Comparison of ENCODE assay signal across 9 mouse cellular contexts in the genomic region with DNA sequence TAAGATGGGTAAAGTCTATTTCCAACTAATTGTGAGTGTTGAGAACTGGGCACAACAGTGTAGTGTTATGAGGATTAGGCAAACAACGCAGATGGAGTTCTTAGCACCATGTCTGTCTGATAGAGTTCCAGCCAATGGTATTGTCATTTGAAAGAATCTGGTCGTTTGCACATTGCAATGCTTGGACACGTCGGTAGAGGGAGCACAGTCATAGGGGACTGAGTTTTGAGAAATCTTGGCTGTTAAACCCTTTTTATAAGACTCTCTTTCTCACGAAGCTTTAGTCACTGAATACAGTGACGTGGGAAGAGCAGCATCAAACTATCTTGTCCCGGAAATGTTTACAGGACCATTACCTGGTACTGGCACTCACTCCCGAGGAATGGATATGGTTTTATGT. TPM values are rescaled to one million over a fixed set of nuclear protein-coding genes. Genes with fewer than 3 reads are reported as not detected.
DNase-seq lines count a peak whose midpoint lies in the region; ATAC-seq lines count a peak whose summit lies in the region.
"Had no signal": no experiment of that assay in that cellular context is flagged by ENCODE, and none has a peak within 500 bp of the region (broad histone marks: within the 10 kb centered on the region; RNA-seq: fewer than 3 reads in every experiment).

No protein-coding gene starts in this region.

- H3K4me3 ChIP-seq in kidney, embryonic 14.5 days (ENCODE audit: low read length) = no peak overlapping the region
- no peak overlapping the region for H3K4me3 ChIP-seq in neural tube, embryonic 11.5 days (ENCODE audit: low read depth, low read length)
- H3K4me3 ChIP-seq: myocyte had no signal

- H3K27me3 ChIP-seq in kidney, embryonic 14.5 days (ENCODE audit: control insufficient read depth, insufficient read depth, low read length) = no peaks in the 10 kb centered on the region
- H3K27me3 ChIP-seq in neural tube, embryonic 11.5 days (ENCODE audit: control insufficient read depth, insufficient read depth, low read length) = no peaks in the 10 kb centered on the region

- no peak overlapping the region for H3K27ac ChIP-seq in kidney, embryonic 14.5 days (ENCODE audit: low read depth, low read length)
- H3K27ac ChIP-seq in neural tube, embryonic 11.5 days (ENCODE audit: low read depth, low read length) = no peak overlapping the region

- intact Hi-C loops in left cerebral cortex, postnatal 36 days (cut with DNase I) = no loop called here

- H3K9ac ChIP-seq in kidney, embryonic 14.5 days (ENCODE audit: low read depth, low read length) = no peak overlapping the region
- no peak overlapping the region for H3K9ac ChIP-seq in neural tube, embryonic 11.5 days (ENCODE audit: low read length)

- H3K4me1 ChIP-seq in kidney, embryonic 14.5 days (ENCODE audit: control insufficient read depth, insufficient read depth, low read length) = no peaks in the 10 kb centered on the region
- H3K4me1 ChIP-seq in neural tube, embryonic 11.5 days (ENCODE audit: control insufficient read depth, insufficient read depth, low read length) = peaks cover 6% of the 10 kb centered on the region; the same call in 1 of the 2 replicates

- no peaks in the 10 kb centered on the region for H3K9me3 ChIP-seq in kidney, embryonic 14.5 days (ENCODE audit: control insufficient read depth, low read length)
- H3K9me3 ChIP-seq in neural tube, embryonic 11.5 days (ENCODE audit: control insufficient read depth, low read length) = no peaks in the 10 kb centered on the region

- no peak for ATAC-seq in kidney, embryonic 14.5 days (ENCODE audit: low FRiP score, low TSS enrichment)
- ATAC-seq in neural tube, embryonic 11.5 days (ENCODE audit: insufficient read depth, low FRiP score, low TSS enrichment) = no peak

- no peak overlapping the region for H3K4me2 ChIP-seq in kidney, embryonic 14.5 days (replicated peaks; ENCODE audit: low read depth, low read length)
- H3K4me2 ChIP-seq in neural tube, embryonic 11.5 days (ENCODE audit: low read depth) = no peak overlapping the region

- WGBS in kidney, embryonic 14.5 days = 29% methylated on average over 8 of the region's 8 CpGs
- WGBS in neural tube, embryonic 11.5 days = 33% methylated on average over 8 of the region's 8 CpGs

- no peaks in the 10 kb centered on the region for H3K36me3 ChIP-seq in kidney, embryonic 14.5 days (ENCODE audit: control insufficient read depth, insufficient read depth, low read length)
- H3K36me3 ChIP-seq in neural tube, embryonic 11.5 days (ENCODE audit: control insufficient read depth, insufficient read depth, low read length) = no peaks in the 10 kb centered on the region

- peak; percentile 59 for DNase-seq in kidney, adult 18-20 months
- peak; percentile 84 for DNase-seq in brain, adult 2 months (ENCODE audit: low read depth, low spot score)
- peak; percentile 46 for DNase-seq in fibroblast of lung, adult 2 months (ENCODE audit: low read depth)
- DNase-seq in hindlimb bud, embryonic 11.5 days (ENCODE audit: extremely low spot score, low read depth, low spot score) = peak; percentile 62
- DNase-seq in left cerebral cortex, postnatal 36 days (ENCODE audit: low spot score in 2 of 2) = peak; percentile 56 to 71
- peak; percentile 68 for DNase-seq in neural tube, embryonic 11.5 days (ENCODE audit: low spot score)
- peak; percentile 69 to 86 for DNase-seq in thymus, postnatal 10 days (ENCODE audit: low spot score in 2 of 2)

RNA-seq across cellular contexts. Expression of a gene that starts 17.1 kb away (rescaled TPM):
- 0.86 and 0.95 TPM in 2 replicates for polyA plus RNA-seq in kidney, embryonic 14.5 days (2014; fragmentation: Nextera tagmentation; extraction: Ambion mirVana)
- total RNA-seq in left cerebral cortex, postnatal 36 days (2021) = 1 to 10 TPM; 4.2 to 5.0 TPM
- 0.43 and 1.1 TPM in 2 replicates for polyA plus RNA-seq in neural tube, embryonic 11.5 days (2014; fragmentation: Nextera tagmentation; extraction: Ambion mirVana)
- polyA plus RNA-seq: myocyte had no signal
